7 mouse cellular contexts compared by ENCODE assay signal in the genomic region with DNA sequence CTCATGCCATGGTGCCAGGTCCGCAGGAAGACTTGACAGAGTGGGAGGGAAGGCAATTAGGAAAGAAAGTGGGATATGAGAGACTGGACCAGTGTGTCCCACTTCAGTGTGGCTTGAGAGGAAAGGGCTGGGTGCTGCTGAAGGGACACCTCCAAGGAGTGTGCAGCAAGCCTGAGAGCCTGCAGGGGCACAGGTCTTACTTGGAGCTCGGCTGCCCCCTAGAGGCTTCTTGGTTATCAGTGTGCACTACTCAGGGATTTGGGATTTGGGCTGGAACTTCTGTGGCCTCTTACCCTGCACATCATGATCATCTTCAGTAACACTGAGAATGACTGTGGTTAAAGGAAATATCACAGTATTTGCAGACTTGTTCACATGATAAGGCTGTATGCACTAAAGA.
A peak's percentile ranks its signal among the peaks of the same experiment; 100 is the strongest.
DNase-seq lines count a peak whose midpoint lies in the region; ATAC-seq and TF ChIP-seq lines count a peak whose summit lies in the region.

No protein-coding gene starts in this region.

- H3K27ac ChIP-seq in intestine, postnatal 0 days (ENCODE audit: low read depth, low read length), result no peak overlapping the region
- H3K27ac ChIP-seq in midbrain, embryonic 15.5 days, result no peak overlapping the region

- H3K4me1 ChIP-seq in intestine, postnatal 0 days (replicated peaks; ENCODE audit: control insufficient read depth, insufficient read depth, low read length), result 0 out of 2 replicates have a peak, but pooled peaks cover under 1% of the 10 kb centered on the region
- H3K4me1 ChIP-seq in midbrain, embryonic 15.5 days, result no peaks in the 10 kb centered on the region

- H3K36me3 ChIP-seq in intestine, postnatal 0 days (ENCODE audit: control insufficient read depth, insufficient read depth), result no peaks in the 10 kb centered on the region
- no peaks in the 10 kb centered on the region for H3K36me3 ChIP-seq in midbrain, embryonic 15.5 days (replicated peaks)

- peak; percentile 64 for ATAC-seq in intestine, postnatal 0 days
- peak; percentile 85 for ATAC-seq in midbrain, embryonic 15.5 days (replicated peaks)

- no peaks in the 10 kb centered on the region for H3K9me3 ChIP-seq in intestine, postnatal 0 days (ENCODE audit: control insufficient read depth)
- no peaks in the 10 kb centered on the region for H3K9me3 ChIP-seq in midbrain, embryonic 15.5 days

- intact Hi-C loops in gastrocnemius, postnatal 14 days (cut with DNase I; ENCODE audit: low total_unique reads), result loop anchor here (5.0 kb wide), 2 partner anchors 114 to 406 kb away; a partner anchor contains a TSS
- intact Hi-C loops in left cerebral cortex, postnatal 14 days (cut with DNase I), result loop anchor here (1.0 kb wide), 1 partner anchor 408 kb away; a partner anchor contains a TSS

- peak; percentile 90 for DNase-seq in adrenal gland, postnatal 10 days
- peak; percentile 90 for DNase-seq in embryo, embryonic 10.5 days (ENCODE audit: low spot score)
- DNase-seq in gastrocnemius, postnatal 14 days, result peak; percentile 78
- peak; percentile 90 to 94 for DNase-seq in left cerebral cortex, postnatal 14 days (ENCODE audit: low spot score in 2 of 2)
- peak; percentile 26 to 73 for DNase-seq in spleen, postnatal 10 days (ENCODE audit: low spot score in 2 of 2)

- no peak overlapping the region for H3K9ac ChIP-seq in intestine, postnatal 0 days (ENCODE audit: low read depth, low read length)
- no peak overlapping the region for H3K9ac ChIP-seq in midbrain, embryonic 15.5 days

- H3K4me2 ChIP-seq in intestine, postnatal 0 days (replicated peaks; ENCODE audit: low read depth), result no peak overlapping the region
- H3K4me2 ChIP-seq in midbrain, embryonic 15.5 days, result no peak overlapping the region

- no peaks in the 10 kb centered on the region for H3K27me3 ChIP-seq in intestine, postnatal 0 days (replicated peaks; ENCODE audit: control insufficient read depth, insufficient read depth, low read length)
- no peaks in the 10 kb centered on the region for H3K27me3 ChIP-seq in midbrain, embryonic 15.5 days (replicated peaks)

- WGBS in intestine, postnatal 0 days, result 47% methylated on average over 2 of the region's 2 CpGs
- 41% methylated on average over 2 of the region's 2 CpGs for WGBS in midbrain, embryonic 15.5 days

- peak; percentile 87 for TF ChIP-seq CTCF in intestine, postnatal 0 days (IDR thresholded peaks at IDR 0.05; ENCODE audit: low read depth)

- no peak overlapping the region for H3K4me3 ChIP-seq in intestine, postnatal 0 days (ENCODE audit: low read depth, low read length)
- no peak overlapping the region for H3K4me3 ChIP-seq in midbrain, embryonic 15.5 days
